Mouse (Mus musculus) cerebellum, adult 2 months (tissue): ENCODE results near the gene Erc2.

ENCODE experiments used
- CTCF ChIP-seq: fragments of 200-500 bp; IDR thresholded peaks from 2 replicates; pipeline ENCODE4 v1.5.1; 2011; ENCODE audit warnings: low read depth, mild to moderate bottlenecking, control low read depth, low read length, moderate library complexity, borderline replicate concordance; ENCODE audit not compliant: insufficient read depth
- POLR2A ChIP-seq: fragments of 200-500 bp; IDR thresholded peaks from 2 replicates; pipeline ENCODE4 v1.6.1; 2011; ENCODE audit warnings: low read length, control low read depth, borderline replicate concordance; ENCODE audit not compliant: insufficient read depth

GRCm38 (mm10) chr14:27860371-27861046, 238.3 kb downstream of the Erc2 start:
- TF ChIP-seq POLR2A = no peak
- TF ChIP-seq CTCF = no peak
